Mouse (Mus musculus) ES-E14 (cell line): ENCODE data around the gene Pla2g4d.

Source experiments
- CHD2 ChIP-seq: IDR thresholded peaks from 2 replicates; pipeline ENCODE4 v1.6.1; 2014; ENCODE audit warnings: mild to moderate bottlenecking, low read depth, low read length, inconsistent platforms
- HCFC1 ChIP-seq: IDR thresholded peaks from 2 replicates; pipeline ENCODE4 v1.6.1; 2012; ENCODE audit warnings: low read length, inconsistent platforms, borderline replicate concordance; ENCODE audit not compliant: insufficient read depth
- MAFK ChIP-seq: IDR thresholded peaks from 2 replicates; pipeline ENCODE4 v1.6.1; 2014; ENCODE audit warnings: mild to moderate bottlenecking, low read depth, low read length, inconsistent platforms; ENCODE audit not compliant: insufficient read depth
- ZC3H11A ChIP-seq: IDR thresholded peaks from 2 replicates; pipeline ENCODE4 v1.6.1; 2012; ENCODE audit warnings: low read depth, mild to moderate bottlenecking, inconsistent platforms, low read length, borderline replicate concordance
- ZNF384 ChIP-seq: IDR thresholded peaks from 2 replicates; pipeline ENCODE4 v1.6.1; 2012; ENCODE audit warnings: low read depth, low read length, inconsistent platforms

DNA sequence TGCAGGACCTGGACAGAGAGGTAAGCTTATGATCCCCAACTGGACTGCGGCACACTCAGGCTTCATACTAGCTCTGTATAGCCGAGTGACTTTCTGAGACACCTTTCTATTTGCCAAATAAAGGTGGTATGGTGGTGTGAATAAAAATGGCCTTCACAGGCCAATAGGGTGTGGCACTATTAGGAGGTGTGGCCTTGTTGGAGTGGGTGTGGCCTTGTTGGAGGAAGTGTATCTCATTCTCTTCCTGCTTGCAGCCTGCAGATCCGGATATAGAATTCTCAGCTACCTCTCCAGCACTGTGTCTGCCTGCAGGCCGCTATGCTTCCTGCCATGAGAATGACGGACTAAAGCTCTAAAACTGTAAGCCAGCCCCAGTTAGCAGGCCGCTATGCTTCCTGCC is 12.1 kb upstream of the Pla2g4d start:
- TF ChIP-seq MAFK (no peak), HCFC1 (no peak), ZC3H11A (no peak), CHD2 (no peak), ZNF384 (no peak)
